Mouse (Mus musculus) midbrain, postnatal 0 days (tissue): ENCODE results near the gene Trak1. TPM values are rescaled to one million over a fixed set of nuclear protein-coding genes. Genes with fewer than 3 reads are reported as not detected.

Source experiments
- ATAC-seq: fragments of 200-750 bp; cut with Nextera tagmentation; 2 replicates; pipeline ENCODE4 v1.8.0; 2017; ENCODE audit warnings: moderate number of reproducible peaks, mild to moderate bottlenecking, moderate TSS enrichment, moderate library complexity; ENCODE audit not compliant: low FRiP score
- DNase-seq: peaks from one replicate; pipeline ENCODE4 v3.0.0-alpha.2; 2015; ENCODE audit warnings: low spot score
- H3K27ac ChIP-seq: fragments of 300-500 bp; sonication (generic); 2 replicates; pipeline ENCODE4 v1.5.1; 2014; ENCODE audit warnings: low read depth, mild to moderate bottlenecking, low read length, mixed read lengths
- H3K27me3 ChIP-seq: fragments of 300-500 bp; sonication (generic); 2 replicates; pipeline ENCODE4 v1.6.1; 2014; ENCODE audit warnings: low read length, control low read depth, mixed read lengths; ENCODE audit not compliant: insufficient read depth
- H3K36me3 ChIP-seq: fragments of 300-500 bp; sonication (generic); 2 replicates; pipeline ENCODE4 v1.6.1; 2014; ENCODE audit warnings: low read length, control low read depth, mixed read lengths; ENCODE audit not compliant: insufficient read depth
- H3K4me1 ChIP-seq: fragments of 300-500 bp; sonication (generic); 2 replicates; pipeline ENCODE4 v1.6.1; 2014; ENCODE audit warnings: mild to moderate bottlenecking, control low read depth, antibody characterized with exemption, low read length, mixed read lengths; ENCODE audit not compliant: insufficient read depth
- H3K4me2 ChIP-seq: fragments of 300-500 bp; sonication (generic); 2 replicates; pipeline ENCODE4 v1.6.1; 2014; ENCODE audit warnings: low read depth, mild to moderate bottlenecking, low read length, mixed read lengths; ENCODE audit not compliant: poor library complexity, severe bottlenecking
- H3K4me3 ChIP-seq: fragments of 300-500 bp; sonication (generic); 2 replicates; pipeline ENCODE4 v1.5.1; 2014; ENCODE audit warnings: low read depth, mild to moderate bottlenecking, low read length, moderate library complexity
- H3K9ac ChIP-seq: fragments of 300-500 bp; sonication (generic); replicated peaks from 2 replicates; pipeline ENCODE4 v1.6.1; 2014; ENCODE audit warnings: mild to moderate bottlenecking, low read length, moderate library complexity, mixed read lengths; ENCODE audit not compliant: poor library complexity, severe bottlenecking
- H3K9me3 ChIP-seq: fragments of 300-500 bp; sonication (generic); 2 replicates; pipeline ENCODE4 v1.6.1; 2016; ENCODE audit warnings: low read length, control low read depth
- CTCF ChIP-seq: IDR thresholded peaks from 2 replicates; pipeline ENCODE4 v1.5.1; 2016; ENCODE audit warnings: antibody characterized with exemption, mild to moderate bottlenecking
- WGBS: fragments of 180-500 bp; shearing (Covaris S2); extraction: QIAGEN DNeasy Blood & Tissue Kit; methylation state at CpG from one replicate; pipeline ENCODE4 v1.1.7; 2014; 5-methylcytosine and 5-hydroxymethylcytosine counted together
- polyA plus RNA-seq: library from polyadenylated mRNA; unstranded; fragments of >200 nt; fragmentation: Nextera tagmentation; extraction: Ambion mirVana; gene quantifications from 2 replicates; pipeline ENCODE4 v1.2.1, GENCODE M21; 2015
- total RNA-seq: library from RNA; depleted of rRNA; stranded (reverse); fragments of >200 nt; gene quantifications from 2 replicates; pipeline ENCODE4 v1.2.3, GENCODE M21; 2014

Trak1 gene
- total and polyA plus RNA-seq, 2 experiments from 2014 or later = 61.6 to 154 TPM

GRCm38 (mm10) chr9:121355431-121356141 lies 58.3 kb downstream of the Trak1 start:
- Histone ChIP-seq H3K4me3 (no peak overlapping the region), H3K27me3 (no peaks in the 10 kb centered on the region), H3K9me3 (no peaks in the 10 kb centered on the region), H3K4me1 (peaks cover 13% of the 10 kb centered on the region), H3K9ac (no peak overlapping the region), H3K27ac (peak overlapping the region; percentile 47; the same call in 1 of the 2 replicates), H3K36me3 (no peaks in the 10 kb centered on the region), H3K4me2 (no peak overlapping the region)
- ATAC-seq (no peak), DNase-seq (peak; percentile 61)
- TF ChIP-seq CTCF = no peak
- 55% methylated on average over 9 of the region's 9 CpGs for WGBS

GRCm38 (mm10) chr9:121357102-121357501 lies 59.8 kb downstream of the Trak1 start:
- Histone ChIP-seq H3K4me2 (no peak overlapping the region), H3K9ac (no peak overlapping the region), H3K4me3 (no peak overlapping the region), H3K27ac (no peak overlapping the region), H3K36me3 (no peaks in the 10 kb centered on the region), H3K4me1 (peaks cover 12% of the 10 kb centered on the region), H3K27me3 (no peaks in the 10 kb centered on the region), H3K9me3 (no peaks in the 10 kb centered on the region)
- ATAC-seq (no peak), DNase-seq (no peak)
- TF ChIP-seq CTCF = no peak
- 69% methylated on average over 5 of the region's 5 CpGs for WGBS

DNA sequence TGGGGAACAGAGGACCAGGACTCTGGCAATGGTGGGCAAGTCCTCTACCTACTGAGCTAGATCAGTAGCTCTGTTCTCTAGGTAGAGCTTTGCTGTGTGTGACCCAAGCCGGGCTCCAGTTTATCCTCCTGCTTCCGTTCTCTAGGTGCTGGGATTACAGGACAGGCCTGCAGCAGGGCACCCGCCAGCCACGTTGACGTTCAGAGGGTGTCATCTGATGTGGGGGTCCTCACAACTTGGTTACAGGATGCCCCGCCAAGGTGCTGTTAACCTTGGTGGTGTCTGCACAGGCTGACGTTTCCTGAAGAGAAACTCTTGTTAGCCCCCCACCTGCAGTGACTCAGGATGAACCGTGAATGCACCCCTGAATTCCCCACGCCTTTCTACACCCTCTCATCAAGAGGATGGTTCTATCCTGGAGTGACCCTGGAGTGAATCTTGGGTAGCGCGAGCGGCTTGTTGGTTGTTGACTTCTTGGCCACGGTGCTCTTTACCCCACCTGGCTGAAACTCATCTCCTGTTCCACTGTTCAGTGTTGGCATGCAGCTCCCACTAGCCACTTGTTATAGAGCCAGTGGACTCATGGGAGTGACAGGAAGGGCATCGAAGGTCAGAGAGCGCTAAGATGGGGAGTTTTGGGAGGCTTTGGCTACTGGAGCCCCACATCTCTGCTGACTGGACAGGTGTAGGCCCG lies 60.4 kb downstream of the Trak1 start:
- no peaks in the 10 kb centered on the region for H3K9me3 ChIP-seq
- peaks cover 12% of the 10 kb centered on the region for H3K4me1 ChIP-seq
- TF ChIP-seq CTCF = no peak
- H3K27me3 ChIP-seq = no peaks in the 10 kb centered on the region
- H3K4me2 ChIP-seq = no peak overlapping the region
- no peak overlapping the region for H3K9ac ChIP-seq
- H3K36me3 ChIP-seq = no peaks in the 10 kb centered on the region
- ATAC-seq = no peak
- no peak overlapping the region for H3K4me3 ChIP-seq
- 89% methylated on average over 16 of the region's 16 CpGs for WGBS
- no peak overlapping the region for H3K27ac ChIP-seq
- no peak for DNase-seq

DNA sequence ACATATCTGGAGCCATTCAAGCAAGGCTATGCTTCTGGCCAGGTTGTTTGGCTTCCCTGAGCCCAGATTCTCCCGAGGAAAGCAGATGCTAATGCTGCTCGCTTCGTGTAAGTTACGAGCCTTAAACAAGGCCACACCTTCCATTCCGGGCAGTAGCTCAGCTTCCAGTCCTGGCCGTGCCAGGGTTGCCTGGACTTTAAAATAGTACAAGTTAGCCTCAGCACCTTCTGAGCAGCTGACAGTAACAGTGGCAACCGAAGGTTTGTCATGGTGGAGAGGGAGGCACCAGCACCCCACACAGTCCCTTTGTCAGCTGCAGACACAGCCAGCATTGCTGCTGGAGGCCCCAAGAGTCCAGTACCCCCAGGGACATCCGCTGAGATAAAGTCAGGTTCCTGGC lies 61.1 kb downstream of the Trak1 start:
- no peaks in the 10 kb centered on the region for H3K27me3 ChIP-seq
- WGBS = 64% methylated on average over 8 of the region's 8 CpGs
- H3K9me3 ChIP-seq = no peaks in the 10 kb centered on the region
- TF ChIP-seq CTCF = no peak
- H3K27ac ChIP-seq = no peak overlapping the region
- peaks cover 12% of the 10 kb centered on the region for H3K4me1 ChIP-seq
- no peak overlapping the region for H3K4me3 ChIP-seq
- no peak overlapping the region for H3K9ac ChIP-seq
- H3K36me3 ChIP-seq = no peaks in the 10 kb centered on the region
- DNase-seq (no peak), ATAC-seq (no peak)
- no peak overlapping the region for H3K4me2 ChIP-seq

DNA sequence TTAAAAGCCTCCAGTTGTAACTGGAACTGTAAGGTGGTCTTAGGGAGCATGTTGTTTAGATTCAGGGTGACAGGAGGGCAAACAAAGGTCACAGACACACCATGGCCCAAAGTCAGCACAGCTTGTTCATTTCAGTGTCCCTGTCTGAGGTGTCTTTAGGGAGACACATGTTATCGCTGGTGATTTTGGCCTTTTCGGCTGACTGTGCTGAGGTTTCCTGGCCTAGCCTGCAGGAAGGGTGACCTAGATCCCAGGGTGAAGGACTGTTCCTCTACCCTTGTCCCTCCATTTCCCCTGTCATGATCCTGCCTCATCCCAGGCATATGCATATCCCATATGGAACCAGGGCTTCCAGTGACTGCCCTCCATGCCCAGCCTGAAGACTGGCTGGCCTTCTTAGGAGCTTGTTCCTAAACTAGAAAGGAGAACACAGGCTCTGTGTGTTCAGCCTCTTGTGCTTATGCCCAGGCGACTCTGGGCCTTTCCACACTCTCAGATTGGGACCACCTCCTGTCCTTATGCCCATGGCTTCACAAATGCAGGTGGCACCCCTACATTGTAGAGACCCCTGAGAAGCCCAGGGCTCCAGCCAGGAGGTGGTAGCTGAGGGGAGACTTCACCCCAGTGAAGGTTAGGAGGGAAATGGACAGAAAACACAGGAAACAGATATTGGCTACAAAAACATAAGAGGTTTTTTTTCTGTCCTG lies 62.1 kb downstream of the Trak1 start:
- peak overlapping the region; percentile 59; the same call in 1 of the 2 replicates for H3K27ac ChIP-seq
- H3K4me2 ChIP-seq = no peak overlapping the region
- peaks cover 4% of the 10 kb centered on the region; the same call in 1 of the 2 replicates for H3K36me3 ChIP-seq
- peaks cover 12% of the 10 kb centered on the region for H3K4me1 ChIP-seq
- no peak for DNase-seq
- no peak overlapping the region for H3K9ac ChIP-seq
- TF ChIP-seq CTCF = no peak
- no peak for ATAC-seq
- no peaks in the 10 kb centered on the region for H3K9me3 ChIP-seq
- no peak overlapping the region for H3K4me3 ChIP-seq
- H3K27me3 ChIP-seq = no peaks in the 10 kb centered on the region
- 72% methylated on average over 3 of the region's 3 CpGs for WGBS
